Mouse (Mus musculus) neural tube, postnatal 0 days (tissue): Measurements from ENCODE around the gene Mettl7a1. TPM values are rescaled to one million over a fixed set of nuclear protein-coding genes. Genes with fewer than 3 reads are reported as not detected.

ENCODE experiments used
- polyA plus RNA-seq: library from polyadenylated mRNA; unstranded; fragments of >200 nt; fragmentation: Nextera tagmentation; extraction: Ambion mirVana; gene quantifications from 2 replicates; pipeline ENCODE4 v1.2.1, GENCODE M21; 2015

Mettl7a1 gene
- 3.7 and 3.8 TPM in 2 replicates for polyA plus RNA-seq

DNA sequence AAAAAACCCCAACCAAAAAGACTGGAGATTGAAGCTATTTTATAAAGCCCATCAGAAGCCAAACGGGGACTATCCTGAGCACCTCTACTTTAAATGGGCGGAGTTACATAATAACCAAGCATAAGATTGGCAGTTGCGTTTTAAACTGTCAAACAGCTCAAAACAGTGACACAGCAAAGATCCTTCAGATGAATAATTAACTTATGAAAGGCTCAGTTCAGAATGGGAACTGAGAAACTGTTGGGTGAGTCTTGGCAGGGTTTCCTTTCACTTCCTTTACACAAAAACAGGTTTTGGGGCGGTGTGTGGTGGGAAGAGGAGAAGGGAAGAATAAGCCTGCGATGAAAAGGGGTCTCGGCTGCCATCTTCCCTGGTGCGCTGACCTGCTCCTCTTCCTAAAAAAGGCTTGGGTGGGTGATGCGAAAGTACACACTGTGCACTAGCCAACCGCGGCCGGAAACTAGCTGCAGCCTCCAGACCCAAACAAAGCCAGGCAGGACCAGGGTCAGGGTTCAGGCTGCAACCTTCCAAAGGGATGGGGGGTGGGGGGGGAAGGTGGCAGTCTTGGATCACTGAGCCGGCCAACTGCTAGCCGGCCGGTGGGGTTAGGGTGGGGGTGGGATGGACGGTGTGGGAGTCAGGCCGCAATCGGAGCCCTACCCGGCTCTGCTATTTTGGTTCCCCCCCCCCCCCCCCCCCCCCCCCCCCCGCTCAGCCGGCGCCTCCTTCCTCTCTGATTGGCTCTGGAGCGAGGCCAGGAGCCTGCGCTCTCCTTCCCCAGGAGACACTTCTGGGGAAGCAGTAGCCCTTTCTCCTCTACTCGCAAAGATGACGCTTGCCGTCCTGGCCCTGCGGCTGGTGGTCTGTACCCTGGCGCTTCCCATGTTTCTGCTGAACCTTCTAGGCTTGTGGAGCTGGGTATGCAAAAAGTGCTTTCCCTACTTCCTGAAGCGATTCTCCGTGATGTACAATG is at the start of gene Mettl7a1:
Gene Mettl7a1 (plus strand): TSS at position 122 of the 973 bp plus-strand sequence.

DNA sequence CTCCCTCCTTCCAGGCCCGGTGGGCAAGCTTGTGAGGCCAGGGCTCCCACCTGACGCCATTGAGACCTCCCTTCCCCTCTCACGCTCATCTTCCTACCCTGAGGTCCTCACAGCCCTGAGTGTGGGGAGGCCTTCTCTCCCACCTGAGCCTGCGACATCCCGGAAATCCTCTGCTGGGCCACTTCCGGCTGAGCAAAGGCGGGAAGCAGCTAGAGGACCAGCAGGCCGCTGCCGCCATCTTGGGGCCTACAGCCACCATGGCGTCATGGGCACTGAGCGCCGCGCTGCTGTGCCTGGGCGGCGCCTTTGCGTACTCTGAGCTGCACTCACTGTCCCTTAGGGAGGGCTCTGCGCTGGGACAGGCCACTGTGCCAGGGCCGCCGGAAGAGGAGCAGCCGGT is 23.3 kb upstream of the Mettl7a1 start, which contains the start of gene Tmprss12:
Gene Tmprss12 (plus strand): TSS at position 212 of the 400 bp plus-strand sequence.

DNA sequence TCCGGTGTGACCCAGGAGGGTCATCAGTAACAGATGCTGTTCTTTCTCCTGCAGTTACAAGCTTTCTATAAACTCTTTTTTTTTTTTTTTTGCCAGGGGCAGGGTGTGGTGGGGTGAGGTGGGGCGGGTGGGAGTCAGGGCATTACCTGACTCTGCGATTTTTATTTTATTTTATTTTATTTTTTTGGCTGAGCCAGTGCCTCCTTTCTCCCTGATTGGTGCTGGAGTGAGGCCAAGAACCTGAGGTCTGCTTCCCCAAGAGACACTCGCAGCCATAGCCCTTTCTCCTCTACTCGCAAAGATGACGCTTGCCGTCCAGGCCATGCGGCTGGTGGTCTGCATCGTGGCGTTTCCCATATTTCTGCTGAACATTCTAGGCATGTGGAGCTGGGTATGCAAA is 30.7 kb downstream of the Mettl7a1 start, which contains the start of gene Mettl7a3:
Gene Mettl7a3 (plus strand): TSS at position 301 of the 400 bp plus-strand sequence.

DNA sequence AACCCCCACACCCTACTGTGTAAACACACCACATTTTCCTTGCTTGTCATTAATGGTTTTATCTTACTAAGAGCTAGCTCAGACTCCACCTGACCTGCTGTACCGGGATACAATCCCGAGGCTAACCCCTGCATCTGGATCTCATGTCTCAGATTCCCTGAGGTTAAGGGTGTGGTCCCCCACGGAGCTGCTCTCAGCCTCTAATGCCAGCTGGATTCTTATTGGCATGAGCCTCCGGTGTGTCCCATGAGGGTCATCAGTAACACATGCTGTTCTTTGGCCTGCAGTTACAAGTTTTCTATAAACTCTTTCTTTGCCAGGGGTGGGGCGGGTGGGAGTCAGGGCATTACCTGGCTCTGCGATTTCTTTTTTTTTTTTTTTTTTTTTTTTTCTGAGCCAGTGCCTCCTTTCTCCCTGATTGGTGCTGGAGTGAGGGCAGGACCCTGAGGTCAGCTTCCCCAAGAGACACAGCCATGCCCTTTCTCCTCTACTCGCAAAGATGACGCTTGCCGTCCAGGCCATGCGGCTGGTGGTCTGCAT is 48.8 kb downstream of the Mettl7a1 start, which contains the start of the genes Methig1 and Mettl7a2:
Gene Methig1 (plus strand): TSS at position 439 of the 540 bp plus-strand sequence.
Gene Mettl7a2 (plus strand): TSS at position 490 of the 540 bp plus-strand sequence.

DNA sequence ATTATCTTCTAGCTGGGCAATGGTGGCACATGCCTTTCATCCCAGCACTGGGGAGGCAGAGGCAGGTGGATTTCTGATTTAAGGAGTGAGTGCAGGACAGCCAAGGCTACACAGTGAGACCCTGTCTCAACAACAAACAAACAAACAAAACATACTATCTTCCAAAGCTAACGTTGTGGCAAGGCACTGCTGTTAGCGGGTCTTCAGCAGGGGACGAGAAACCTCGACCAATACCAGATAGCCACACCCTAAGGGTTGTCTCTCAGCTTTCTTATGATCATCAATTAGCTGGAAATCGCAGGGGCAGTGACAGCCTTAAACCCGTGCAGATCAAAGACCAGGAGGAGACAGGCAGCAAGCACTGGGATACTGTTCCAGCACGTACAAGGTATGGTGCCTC is 60.3 kb downstream of the Mettl7a1 start, which contains the start of gene Higd1c:
Gene Higd1c (plus strand): TSS at position 301 of the 400 bp plus-strand sequence.

Other genes with a start within 250 kb of the Mettl7a1 start
- gene Atf1, start 76.3 kb upstream of the Mettl7a1 start, polyA plus RNA-seq: 11.0 and 13.0 TPM in 2 replicates
- not detected in 2 replicates for gene Tmprss12, start 23.3 kb upstream of the Mettl7a1 start, polyA plus RNA-seq
- gene Mettl7a3, start 30.8 kb downstream of the Mettl7a1 start, polyA plus RNA-seq: 0.36 and 0.66 TPM in 2 replicates
- 0.15 and 0.18 TPM in 2 replicates for gene Methig1, start 49.0 kb downstream of the Mettl7a1 start, polyA plus RNA-seq
- not detected in 2 replicates for gene Mettl7a2, start 49.1 kb downstream of the Mettl7a1 start, polyA plus RNA-seq
- gene Higd1c, start 60.4 kb downstream of the Mettl7a1 start, polyA plus RNA-seq: 0.52 TPM in 1 of 2 replicates, not detected in the other
- 0.18 and 0.22 TPM in 2 replicates for gene Gm5475, start 118.0 kb downstream of the Mettl7a1 start, polyA plus RNA-seq
- gene Slc11a2, start 120.9 kb downstream of the Mettl7a1 start, polyA plus RNA-seq: 17.0 and 17.7 TPM in 2 replicates
- 49.2 and 51.9 TPM in 2 replicates for gene Letmd1, start 164.9 kb downstream of the Mettl7a1 start, polyA plus RNA-seq
- gene Csrnp2, start 191.3 kb downstream of the Mettl7a1 start, polyA plus RNA-seq: 27.6 and 28.0 TPM in 2 replicates
- gene Tfcp2, start 247.9 kb downstream of the Mettl7a1 start, polyA plus RNA-seq: 27.6 and 30.8 TPM in 2 replicates